Mouse (Mus musculus): ENCODE data around the gene Rab27a.
"Not testable (repeated sequence)": the region's sequence is repeated elsewhere in the genome, so short reads cannot be mapped to it uniquely, and the experiment has no call there.

The Rab27a gene

GRCm38 (mm10) chr9:73045711-73046110 is 1.1 kb downstream of the Rab27a start:
- DNase-seq (ENCODE audit: low spot score), result no peak

GRCm38 (mm10) chr9:73047906-73048305 is 3.3 kb downstream of the Rab27a start:
- no peak for DNase-seq (ENCODE audit: low spot score)

- no peak for DNase-seq (ENCODE audit: low spot score)
Observed at GRCm38 (mm10) chr9:73048927-73049326, 4.3 kb downstream of the Rab27a start.

DNA sequence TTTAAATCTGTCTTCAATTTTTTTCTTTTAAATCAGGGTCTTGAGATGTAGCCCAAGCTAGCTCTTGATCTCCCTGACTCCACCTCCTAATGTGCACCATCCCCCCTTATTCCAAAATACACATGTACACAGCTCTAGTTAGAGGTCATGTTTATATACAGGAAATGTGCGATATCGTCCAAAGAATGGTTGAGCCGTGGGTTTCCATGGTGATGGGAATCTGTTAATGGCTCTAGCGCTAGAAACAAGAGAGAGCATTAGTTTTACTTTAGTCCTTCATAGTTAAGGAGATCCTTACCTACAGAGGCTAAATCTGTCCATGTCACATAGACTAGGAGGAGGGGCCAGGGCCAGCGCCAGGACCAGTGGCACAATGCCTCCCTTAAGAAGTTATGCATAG is 5.2 kb downstream of the Rab27a start:
- DNase-seq (ENCODE audit: low spot score), result no peak

DNA sequence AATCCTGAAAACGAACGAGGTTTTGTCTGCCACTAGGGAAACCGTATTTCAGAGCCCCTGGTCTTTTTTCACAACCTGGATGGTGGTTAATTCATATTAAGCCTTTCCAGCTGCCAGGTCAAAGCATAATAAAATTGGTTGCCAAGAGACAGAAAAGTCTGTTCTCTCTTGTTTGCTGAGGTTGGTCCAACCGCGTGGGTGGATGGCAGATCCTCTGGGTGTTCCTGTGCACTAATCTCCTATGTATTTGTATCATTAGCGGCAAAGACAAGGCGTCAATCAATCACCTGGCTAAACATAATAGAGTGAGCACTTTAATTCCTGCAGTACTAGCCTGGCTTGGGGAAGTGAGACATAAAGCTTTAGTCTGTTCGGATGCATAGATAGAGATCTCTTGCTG is 6.0 kb downstream of the Rab27a start:
- DNase-seq (ENCODE audit: low spot score), result no peak

DNA sequence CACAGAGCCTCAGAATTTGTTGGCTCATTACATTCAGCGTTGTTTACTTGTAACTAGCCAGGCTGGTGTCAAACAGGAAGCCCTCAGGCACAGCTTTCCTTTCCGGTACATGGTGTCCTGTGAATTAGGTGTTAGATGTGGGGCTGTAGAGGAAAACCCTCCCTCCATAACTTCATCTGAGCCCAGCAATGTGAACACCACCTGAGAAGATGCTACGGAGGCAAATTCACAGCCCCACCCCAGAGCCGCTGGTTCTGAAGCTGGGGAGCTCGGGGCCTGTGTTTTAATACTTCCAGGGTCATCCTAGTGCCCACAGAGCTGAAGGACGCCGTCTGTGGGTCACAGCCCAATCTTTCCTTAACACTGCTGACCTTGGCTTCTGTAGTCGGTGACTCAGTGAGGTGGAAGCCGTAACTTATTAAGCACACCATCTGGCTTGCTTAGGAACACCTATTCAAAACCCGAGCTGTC is 10.8 kb downstream of the Rab27a start:
- peak; percentile 21 for DNase-seq (ENCODE audit: low spot score)

GRCm38 (mm10) chr9:73059224-73059623 is 14.6 kb downstream of the Rab27a start:
- DNase-seq (ENCODE audit: low spot score), result no peak

GRCm38 (mm10) chr9:73063621-73064290 is 19.1 kb downstream of the Rab27a start:
- no peak for DNase-seq (ENCODE audit: low spot score)

GRCm38 (mm10) chr9:73067086-73067485 is 22.4 kb downstream of the Rab27a start:
- no peak for DNase-seq (ENCODE audit: low spot score)

DNA sequence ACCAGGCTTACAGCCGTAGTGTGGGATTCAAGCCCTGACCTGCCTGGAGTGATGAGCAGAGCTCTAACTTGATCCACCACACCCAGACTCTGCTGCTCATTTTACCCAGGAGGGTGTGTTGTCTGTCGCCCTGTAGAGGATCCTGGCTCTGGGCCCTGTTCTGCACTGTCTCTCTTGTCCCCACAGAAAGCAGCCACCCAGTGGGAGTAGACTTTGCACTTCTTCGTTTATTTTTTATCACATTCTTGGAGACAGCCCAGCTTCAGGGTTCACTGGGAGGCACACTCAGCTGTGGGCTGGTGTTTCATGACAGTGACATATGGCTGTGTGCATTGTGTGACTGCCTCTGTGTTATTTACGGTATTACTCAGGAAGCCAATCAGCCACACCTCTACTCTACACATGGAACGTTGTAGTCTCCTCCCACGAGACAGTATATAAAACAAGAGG is 23.6 kb downstream of the Rab27a start:
- DNase-seq (ENCODE audit: low spot score), result no peak

GRCm38 (mm10) chr9:73068688-73069087 is 24.0 kb downstream of the Rab27a start:
- DNase-seq (ENCODE audit: low spot score), result no peak

GRCm38 (mm10) chr9:73070971-73071659 is 26.5 kb downstream of the Rab27a start:
- DNase-seq (ENCODE audit: low spot score), result no peak

GRCm38 (mm10) chr9:73072426-73072825 is 27.8 kb downstream of the Rab27a start:
- DNase-seq (ENCODE audit: low spot score), result no peak

GRCm38 (mm10) chr9:73073169-73073568 is 28.5 kb downstream of the Rab27a start:
- no peak for DNase-seq (ENCODE audit: low spot score)

GRCm38 (mm10) chr9:73079349-73079748 is 34.7 kb downstream of the Rab27a start:
- not testable (repeated sequence) for DNase-seq (ENCODE audit: low spot score)

- no peak for DNase-seq (ENCODE audit: low spot score)
Observed at GRCm38 (mm10) chr9:73079801-73080325, 35.2 kb downstream of the Rab27a start.

- DNase-seq (ENCODE audit: low spot score), result no peak
Observed at GRCm38 (mm10) chr9:73082291-73083000, 37.8 kb downstream of the Rab27a start.

DNA sequence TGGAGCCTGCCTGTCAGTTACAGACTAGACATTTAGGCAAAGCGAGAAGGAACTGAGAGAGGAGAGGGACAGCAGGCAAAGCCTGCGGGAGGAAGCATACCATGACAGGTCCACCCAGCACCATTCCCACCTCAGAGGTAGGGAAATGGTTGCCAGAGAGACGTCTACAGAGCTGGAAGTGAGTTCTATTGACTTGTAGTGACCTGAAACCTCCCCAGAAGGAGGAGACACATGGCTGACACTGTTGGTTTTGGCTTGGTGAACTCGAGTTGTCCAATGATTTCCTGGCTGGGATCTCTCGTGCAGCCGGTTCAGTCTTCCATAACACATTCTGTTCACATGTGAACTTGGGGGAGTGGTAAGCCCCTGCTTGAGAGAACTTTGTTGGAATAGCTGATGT is 39.3 kb downstream of the Rab27a start:
- no peak for DNase-seq (ENCODE audit: low spot score)

GRCm38 (mm10) chr9:73085845-73086244 is 41.2 kb downstream of the Rab27a start:
- no peak for DNase-seq (ENCODE audit: low spot score)

DNA sequence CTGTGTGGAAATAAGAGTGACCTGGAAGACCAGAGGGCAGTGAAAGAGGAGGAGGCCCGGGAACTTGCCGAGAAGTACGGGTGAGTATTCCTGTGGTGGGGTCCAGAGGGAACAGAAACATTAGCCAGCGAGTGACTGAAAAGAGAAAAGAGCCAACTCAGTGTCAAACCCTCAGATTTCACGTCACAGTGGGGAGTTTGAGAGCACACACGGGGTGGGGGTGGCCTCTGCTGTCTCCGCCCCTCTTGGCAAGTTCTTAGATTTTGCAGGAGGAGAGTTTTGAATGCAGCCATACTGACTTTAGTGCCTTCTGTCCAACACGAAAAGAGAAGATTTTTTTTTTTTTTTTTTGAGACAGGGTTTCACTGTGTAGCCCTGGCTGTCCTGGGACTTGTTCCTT is 42.5 kb downstream of the Rab27a start:
- no peak for DNase-seq (ENCODE audit: low spot score)

- no peak for DNase-seq (ENCODE audit: low spot score)
Observed at GRCm38 (mm10) chr9:73087581-73087980, 42.9 kb downstream of the Rab27a start.

DNA sequence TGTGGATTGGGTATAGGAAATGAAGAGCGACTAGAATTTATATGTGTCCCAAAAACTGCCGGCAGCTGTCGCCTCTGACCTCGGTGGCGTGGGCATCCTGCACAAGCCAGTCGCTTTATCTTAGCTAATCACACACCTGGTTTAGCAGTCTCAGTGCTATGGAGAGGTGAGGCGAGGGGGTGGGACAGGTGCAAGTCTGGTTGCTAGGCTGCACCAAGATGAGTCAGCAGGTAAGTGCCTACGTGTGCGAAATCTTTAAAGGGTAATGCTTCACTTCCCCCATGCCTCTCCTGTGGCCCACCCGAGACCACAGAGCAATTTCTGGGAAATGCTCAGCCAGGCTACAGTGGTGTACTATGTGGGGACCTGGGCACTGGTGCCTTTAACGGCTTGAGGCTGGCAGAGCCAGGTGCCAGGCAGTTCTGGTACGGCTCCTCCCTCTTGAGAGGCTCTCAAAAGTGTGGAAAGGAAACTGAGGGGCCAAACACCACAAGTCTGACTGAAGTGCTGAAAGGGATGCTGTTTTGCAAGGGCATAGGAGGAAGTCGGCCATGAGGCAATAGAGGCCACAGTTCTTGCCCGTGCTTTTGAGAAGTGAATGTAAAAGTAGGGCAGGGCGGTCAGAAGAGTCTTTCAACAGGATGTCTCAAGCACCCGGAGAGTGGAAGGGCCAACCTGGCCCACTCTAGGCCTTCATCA is 44.7 kb downstream of the Rab27a start:
- DNase-seq (ENCODE audit: low spot score), result no peak
